In genomic region chr7:28919815-28920214, GRCm38 (mm10) we compare ENCODE assay signal across 9 mouse cellular contexts. TPM values are rescaled to one million over a fixed set of nuclear protein-coding genes. Genes with fewer than 3 reads are reported as not detected.
DNase-seq lines count a peak whose midpoint lies in the region; ATAC-seq and TF ChIP-seq lines count a peak whose summit lies in the region.
"Had no signal": no experiment of that assay in that cellular context is flagged by ENCODE, and none has a peak within 500 bp of the region (broad histone marks: within the 10 kb centered on the region; RNA-seq: fewer than 3 reads in every experiment).

No protein-coding gene starts in this region.

- peak; percentile 83 for DNase-seq in ovary, adult 18-20 months (ENCODE audit: low spot score)
- DNase-seq in ovary, postnatal 10 days (ENCODE audit: low spot score): no peak
- DNase-seq in cerebellum, adult 9-11 months: peak; percentile 58
- peak; percentile 54 to 67 for DNase-seq in gastrocnemius, adult 8-10 months (ENCODE audit: low spot score in 2 of 2)
- DNase-seq in liver, adult 2 months (ENCODE audit: extremely low read depth, low read depth, low spot score): peak; percentile 49
- DNase-seq in frontal cortex, postnatal 25 days (ENCODE audit: low spot score in 2 of 2): no peak

- H3K9me3 ChIP-seq in hindbrain, embryonic 16.5 days (ENCODE audit: control insufficient read depth, low read length): no peaks in the 10 kb centered on the region
- no peaks in the 10 kb centered on the region for H3K9me3 ChIP-seq in neural tube, embryonic 15.5 days (replicated peaks)

- no peak for TF ChIP-seq POLR2A in liver, adult 2 months (IDR thresholded peaks at IDR 0.05; ENCODE audit: extremely low read depth, insufficient read depth, low read length)

- peaks cover 8% of the 10 kb centered on the region for H3K36me3 ChIP-seq in hindbrain, embryonic 16.5 days (ENCODE audit: control insufficient read depth, insufficient read depth, low read length)
- H3K36me3 ChIP-seq in liver, adult 2 months (ENCODE audit: control insufficient read depth, insufficient read depth, low read length): peaks cover 18% of the 10 kb centered on the region
- peaks cover 36% of the 10 kb centered on the region for H3K36me3 ChIP-seq in neural tube, embryonic 15.5 days

- WGBS in hindbrain, embryonic 16.5 days: 30% methylated on average over 6 of the region's 6 CpGs
- WGBS in liver, adult 2 months: 26% methylated on average over 6 of the region's 6 CpGs
- WGBS in neural tube, embryonic 15.5 days: 32% methylated on average over 6 of the region's 6 CpGs

- H3K27ac ChIP-seq in hindbrain, embryonic 16.5 days (ENCODE audit: low read depth, low read length): peak overlapping the region; percentile 30; the same call in 1 of the 2 replicates
- H3K27ac ChIP-seq in liver, adult 2 months (replicated peaks; ENCODE audit: insufficient read depth, low read depth, low read length): peak overlapping the region; percentile 73
- H3K27ac ChIP-seq in neural tube, embryonic 15.5 days (replicated peaks): peak overlapping the region; percentile 77
- H3K27ac ChIP-seq: macrophage had no signal

- peak; percentile 64 for ATAC-seq in hindbrain, embryonic 16.5 days
- no peak for ATAC-seq in neural tube, embryonic 15.5 days (ENCODE audit: low FRiP score)

- no peak overlapping the region for H3K4me3 ChIP-seq in hindbrain, embryonic 16.5 days (ENCODE audit: low read length)
- H3K4me3 ChIP-seq in liver, adult 2 months (ENCODE audit: insufficient read depth, low read depth, low read length): no peak overlapping the region
- H3K4me3 ChIP-seq in neural tube, embryonic 15.5 days (replicated peaks): no peak overlapping the region

- no peaks in the 10 kb centered on the region for H3K27me3 ChIP-seq in hindbrain, embryonic 16.5 days (replicated peaks; ENCODE audit: control insufficient read depth, insufficient read depth, low read length)
- H3K27me3 ChIP-seq in liver, adult 2 months (ENCODE audit: control insufficient read depth, insufficient read depth, low read length): no peaks in the 10 kb centered on the region
- H3K27me3 ChIP-seq in neural tube, embryonic 15.5 days (replicated peaks): no peaks in the 10 kb centered on the region

- peaks cover 51% of the 10 kb centered on the region for H3K4me1 ChIP-seq in hindbrain, embryonic 16.5 days (ENCODE audit: control insufficient read depth, insufficient read depth, low read depth, low read length)
- peaks cover 65% of the 10 kb centered on the region for H3K4me1 ChIP-seq in liver, adult 2 months (ENCODE audit: control insufficient read depth, insufficient read depth, low read length)
- peaks cover 81% of the 10 kb centered on the region for H3K4me1 ChIP-seq in neural tube, embryonic 15.5 days

- H3K4me2 ChIP-seq in hindbrain, embryonic 16.5 days (ENCODE audit: low read length): no peak overlapping the region
- H3K4me2 ChIP-seq in neural tube, embryonic 15.5 days: 0 out of 2 replicates have a peak overlapping the region, but pooled peaks have one; percentile 2

- H3K9ac ChIP-seq in hindbrain, embryonic 16.5 days (ENCODE audit: low read depth, low read length): no peak overlapping the region
- no peak overlapping the region for H3K9ac ChIP-seq in liver, adult 2 months (ENCODE audit: low read depth, low read length)
- no peak overlapping the region for H3K9ac ChIP-seq in neural tube, embryonic 15.5 days (replicated peaks)

- TF ChIP-seq CTCF in liver, adult 2 months (IDR thresholded peaks at IDR 0.05; ENCODE audit: low read depth, low read length): no peak

- H3K79me2 ChIP-seq in liver, adult 2 months (ENCODE audit: control insufficient read depth, insufficient read depth, low read length): peaks cover 37% of the 10 kb centered on the region

RNA-seq across cellular contexts. Expression of gene Capn12, which starts 38.6 kb away (rescaled TPM):
- under 1 TPM in 1 of 4 experiments, not detected in 3; 0.11 TPM for total RNA-seq in gastrocnemius, adult 8-10 months (2022)
- polyA plus RNA-seq in hindbrain, embryonic 16.5 days (2015; fragmentation: Nextera tagmentation; extraction: Ambion mirVana): 0.54 and 0.70 TPM in 2 replicates
- total RNA-seq in liver, adult 2 months (2014; rRNA removed): not detected in 2 replicates
- polyA plus RNA-seq in liver, adult 2 months (2012; rRNA removed): 0.04 TPM in 1 of 2 replicates, not detected in the other
- polyA plus RNA-seq in neural tube, embryonic 15.5 days (2015; fragmentation: Nextera tagmentation; extraction: Ambion mirVana): 0.35 and 0.60 TPM in 2 replicates

RNA-seq across cellular contexts. Expression of gene Actn4, which starts 42.3 kb away (rescaled TPM):
- total RNA-seq in gastrocnemius, adult 8-10 months (2022): 10 to 100 TPM; 21.3 to 36.9 (median 28.2) TPM
- 146 and 172 TPM in 2 replicates for polyA plus RNA-seq in hindbrain, embryonic 16.5 days (2015; fragmentation: Nextera tagmentation; extraction: Ambion mirVana)
- 47.4 and 87.1 TPM in 2 replicates for total RNA-seq in liver, adult 2 months (2014; rRNA removed)
- 125 and 145 TPM in 2 replicates for polyA plus RNA-seq in liver, adult 2 months (2012; rRNA removed)
- polyA plus RNA-seq in neural tube, embryonic 15.5 days (2015; fragmentation: Nextera tagmentation; extraction: Ambion mirVana): 141 and 177 TPM in 2 replicates

RNA-seq across cellular contexts. Expression of gene Lgals7, which starts 56.2 kb away (rescaled TPM):
- total RNA-seq in gastrocnemius, adult 8-10 months (2022): not detected
- 4.9 and 5.3 TPM in 2 replicates for polyA plus RNA-seq in hindbrain, embryonic 16.5 days (2015; fragmentation: Nextera tagmentation; extraction: Ambion mirVana)
- not detected in 2 replicates for total RNA-seq in liver, adult 2 months (2014; rRNA removed)
- not detected in 2 replicates for polyA plus RNA-seq in liver, adult 2 months (2012; rRNA removed)
- polyA plus RNA-seq in neural tube, embryonic 15.5 days (2015; fragmentation: Nextera tagmentation; extraction: Ambion mirVana): 3.3 and 4.8 TPM in 2 replicates
- polyA plus RNA-seq: macrophage had no signal

Comparison
In these comparisons a context has a peak if more than half of its experiments do, and no peak if none do; other contexts are left out.
1. DNase-seq: peak in ovary, adult 18-20 months (single experiment), cerebellum, adult 9-11 months (single experiment), gastrocnemius, adult 8-10 months (2 of 2) and liver, adult 2 months (single experiment); none in ovary, postnatal 10 days (single experiment) and frontal cortex, postnatal 25 days (0 of 2).
2. Peak in every context shown above with its lines, with median percentiles within 50 percentile points of each other: H3K27ac ChIP-seq.